8 mouse cellular contexts compared by ENCODE assay signal in the genomic region with DNA sequence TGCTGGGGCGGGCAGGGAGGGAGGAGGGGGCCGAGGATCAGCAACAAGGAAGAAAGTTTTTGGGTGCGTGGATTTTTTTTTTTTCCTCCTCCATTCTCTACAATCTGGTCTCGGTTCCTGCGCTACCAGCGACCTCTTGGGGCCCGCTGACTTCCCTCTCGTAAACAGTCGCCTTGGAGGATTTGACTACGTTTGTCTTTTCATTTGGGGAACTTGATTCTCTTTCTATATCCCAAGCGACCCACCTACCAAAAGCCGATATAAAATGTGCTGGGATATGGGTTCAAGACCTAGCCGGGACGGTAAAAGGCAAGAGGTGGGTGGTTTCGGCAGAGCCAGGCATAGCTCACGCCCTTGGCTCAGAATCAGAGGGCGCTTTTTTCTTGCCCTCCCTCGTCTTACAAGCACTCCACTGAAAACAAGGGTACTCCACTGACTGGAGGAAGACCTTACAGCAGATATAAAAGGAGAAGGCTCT. TPM values are rescaled to one million over a fixed set of nuclear protein-coding genes. Genes with fewer than 3 reads are reported as not detected.
DNase-seq lines count a peak whose midpoint lies in the region; ATAC-seq and TF ChIP-seq lines count a peak whose summit lies in the region.

No protein-coding gene starts in this region.

- no peak for TF ChIP-seq POLR2A in liver, adult 2 months (IDR thresholded peaks at IDR 0.05; ENCODE audit: extremely low read depth, insufficient read depth, low read length)

- peak; percentile 36 for DNase-seq in liver, adult 2 months (ENCODE audit: extremely low read depth, low read depth, low spot score)
- no peak for DNase-seq in liver
- DNase-seq in cerebellum, adult 9-11 months, result peak; percentile 66
- DNase-seq in forebrain, postnatal 0 days, result no peak
- peak; percentile 84 for DNase-seq in naive thymus-derived CD4-positive, alpha-beta T cell, adult 2 months (ENCODE audit: low read depth)
- no peak for DNase-seq in embryo, embryonic 11 days
- no peak for DNase-seq in spleen, postnatal 10 days (ENCODE audit: low spot score in 2 of 2)

- peak overlapping the region; percentile 48; the same call in 1 of the 2 replicates for H3K9ac ChIP-seq in liver, adult 2 months (ENCODE audit: low read depth, low read length)
- peak overlapping the region; percentile 61 for H3K9ac ChIP-seq in forebrain, postnatal 0 days
- peak overlapping the region; percentile 84 for H3K9ac ChIP-seq in limb, embryonic 13.5 days

- H3K4me2 ChIP-seq in forebrain, postnatal 0 days (ENCODE audit: low read depth), result peak overlapping the region; percentile 91
- H3K4me2 ChIP-seq in limb, embryonic 13.5 days (replicated peaks), result peak overlapping the region; percentile 90

- ATAC-seq in forebrain, postnatal 0 days, result no peak
- ATAC-seq in limb, embryonic 13.5 days (ENCODE audit: low FRiP score, low read depth), result peak; percentile 9; the same call in 1 of the 2 replicates

- H3K36me3 ChIP-seq in liver, adult 2 months (ENCODE audit: control insufficient read depth, insufficient read depth, low read length), result no peaks in the 10 kb centered on the region
- H3K36me3 ChIP-seq in forebrain, postnatal 0 days (ENCODE audit: insufficient read depth), result no peaks in the 10 kb centered on the region
- no peaks in the 10 kb centered on the region; the same call in 1 of the 2 replicates for H3K36me3 ChIP-seq in limb, embryonic 13.5 days

- peak overlapping the region; percentile 72 for H3K4me3 ChIP-seq in liver, adult 2 months (ENCODE audit: insufficient read depth, low read depth, low read length)
- peak overlapping the region; percentile 74 for H3K4me3 ChIP-seq in forebrain, postnatal 0 days (ENCODE audit: low read depth, low read length)
- H3K4me3 ChIP-seq in limb, embryonic 13.5 days, result peak overlapping the region; percentile 78

- H3K9me3 ChIP-seq in forebrain, postnatal 0 days (ENCODE audit: low read length), result no peaks in the 10 kb centered on the region
- H3K9me3 ChIP-seq in limb, embryonic 13.5 days, result no peaks in the 10 kb centered on the region

- no peaks in the 10 kb centered on the region for H3K27me3 ChIP-seq in liver, adult 2 months (ENCODE audit: control insufficient read depth, insufficient read depth, low read length)
- no peaks in the 10 kb centered on the region; the same call in 1 of the 2 replicates for H3K27me3 ChIP-seq in forebrain, postnatal 0 days (ENCODE audit: insufficient read depth, low read length)
- peaks cover 17% of the 10 kb centered on the region for H3K27me3 ChIP-seq in limb, embryonic 13.5 days

- H3K4me1 ChIP-seq in liver, adult 2 months (ENCODE audit: control insufficient read depth, insufficient read depth, low read length), result no peaks in the 10 kb centered on the region
- no peaks in the 10 kb centered on the region for H3K4me1 ChIP-seq in forebrain, postnatal 0 days (ENCODE audit: insufficient read depth)
- H3K4me1 ChIP-seq in limb, embryonic 13.5 days, result peaks cover 24% of the 10 kb centered on the region

- H3K27ac ChIP-seq in liver, adult 2 months (replicated peaks; ENCODE audit: insufficient read depth, low read depth, low read length), result no peak overlapping the region; the same call in 1 of the 2 replicates
- H3K27ac ChIP-seq in forebrain, postnatal 0 days (ENCODE audit: low read depth, low read length), result no peak overlapping the region
- H3K27ac ChIP-seq in limb, embryonic 13.5 days, result no peak overlapping the region

- no peaks in the 10 kb centered on the region for H3K79me2 ChIP-seq in liver, adult 2 months (ENCODE audit: control insufficient read depth, insufficient read depth, low read length)

- WGBS in liver, adult 2 months, result 5% methylated on average over 18 of the region's 18 CpGs
- WGBS in forebrain, postnatal 0 days, result 2% methylated on average over 18 of the region's 18 CpGs
- 1% methylated on average over 17 of the region's 18 CpGs for WGBS in limb, embryonic 13.5 days

- TF ChIP-seq CTCF in liver, adult 2 months (IDR thresholded peaks at IDR 0.05; ENCODE audit: low read depth, low read length), result no peak
- peak; percentile 52 for TF ChIP-seq CTCF in forebrain, postnatal 0 days (IDR thresholded peaks at IDR 0.05; ENCODE audit: low read depth)

RNA-seq across cellular contexts. Expression of a gene that starts 0.4 kb away (rescaled TPM):
- total RNA-seq in liver, adult 2 months (2014; rRNA removed), result 0.46 and 0.67 TPM in 2 replicates
- 0.16 and 0.27 TPM in 2 replicates for polyA plus RNA-seq in liver, adult 2 months (2012; rRNA removed)
- total RNA-seq in forebrain, postnatal 0 days (2014; rRNA removed), result 8.9 and 9.6 TPM in 2 replicates
- polyA plus RNA-seq in forebrain, postnatal 0 days (2015; fragmentation: Nextera tagmentation; extraction: Ambion mirVana), result 5.2 and 5.7 TPM in 2 replicates
- 8.5 and 9.1 TPM in 2 replicates for polyA plus RNA-seq in limb, embryonic 13.5 days (2015; fragmentation: Nextera tagmentation; extraction: Ambion mirVana)

Comparison
In these comparisons a context has a peak if more than half of its experiments do, and no peak if none do; other contexts are left out.
1. DNase-seq: peak in liver, adult 2 months (single experiment), cerebellum, adult 9-11 months (single experiment) and naive thymus-derived CD4-positive, alpha-beta T cell, adult 2 months (single experiment); none in liver (single experiment), forebrain, postnatal 0 days (single experiment), embryo, embryonic 11 days (single experiment) and spleen, postnatal 10 days (0 of 2).
2. Peak in every context shown above with its lines, with median percentiles within 50 percentile points of each other: H3K4me3 ChIP-seq and H3K9ac ChIP-seq.